Mouse (Mus musculus) gastrocnemius, adult 2 months (tissue): ENCODE results near the gene Ap4s1. TPM values are rescaled to one million over a fixed set of nuclear protein-coding genes. Genes with fewer than 3 reads are reported as not detected.

Source experiments
- DNase-seq: peaks from one replicate; pipeline ENCODE4 v3.0.0; 2022
- H3K27ac ChIP-seq: fragments of 200-600 bp; 2 replicates; pipeline ENCODE4 v1.8.1; 2022; ENCODE audit warnings: mild to moderate bottlenecking
- H3K4me3 ChIP-seq: fragments of 200-600 bp; 2 replicates; pipeline ENCODE4 v1.8.1; 2022; ENCODE audit warnings: mild to moderate bottlenecking, moderate library complexity
- CTCF ChIP-seq: fragments of 200-600 bp; IDR thresholded peaks from 2 replicates; pipeline ENCODE4 v1.8.1; 2022; ENCODE audit warnings: antibody characterized with exemption, mild to moderate bottlenecking, moderate library complexity
- intact Hi-C: fragments of 180-260 bp; cut with DNase I; formaldehyde crosslinking; loops from one replicate; pipeline ENCODE4 v1.15.1; 2025
- total RNA-seq, 2 experiments: library from RNA; stranded (reverse); gene quantifications; 2 replicates each; pipeline ENCODE4 v1.2.3; 2021

The Ap4s1 gene
- total RNA-seq, 2 experiments from 2014 or later = 60.2 to 61.3 TPM

- no peak for TF ChIP-seq CTCF
- peak overlapping the region; percentile 82 for H3K27ac ChIP-seq
- DNase-seq = peak; percentile 39
- intact Hi-C loops = no loop called here
- H3K4me3 ChIP-seq = peak overlapping the region; percentile 45
Measured at GRCm38 (mm10) chr12:51708941-51709686, 18.3 kb downstream of the Ap4s1 start.

GRCm38 (mm10) chr12:51709741-51710140 is 18.9 kb downstream of the Ap4s1 start:
- TF ChIP-seq CTCF = no peak
- DNase-seq = no peak
- H3K27ac ChIP-seq = peak overlapping the region; percentile 35; the same call in 1 of the 2 replicates
- H3K4me3 ChIP-seq = no peak overlapping the region
- intact Hi-C loops = no loop called here

- DNase-seq = no peak
- intact Hi-C loops = no loop called here
- TF ChIP-seq CTCF = no peak
Measured at GRCm38 (mm10) chr12:51710154-51710553, 19.3 kb downstream of the Ap4s1 start.

GRCm38 (mm10) chr12:51712685-51713084 is 21.9 kb downstream of the Ap4s1 start:
- intact Hi-C loops = no loop called here
- no peak overlapping the region for H3K4me3 ChIP-seq
- peak overlapping the region; percentile 64; the same call in 1 of the 2 replicates for H3K27ac ChIP-seq
- peak; percentile 42 for DNase-seq
- TF ChIP-seq CTCF = no peak

More at GRCm38 (mm10) chr12:51710154-51710553, 19.3 kb downstream of the Ap4s1 start:
- H3K4me3 ChIP-seq = no peak overlapping the region
- H3K27ac ChIP-seq = peak overlapping the region; percentile 35

- TF ChIP-seq CTCF = no peak
- Histone ChIP-seq H3K27ac (peak overlapping the region; percentile 87; the same call in 1 of the 2 replicates), H3K4me3 (no peak overlapping the region)
- intact Hi-C loops = no loop called here
- DNase-seq = no peak
Measured at GRCm38 (mm10) chr12:51718617-51719016, 27.8 kb downstream of the Ap4s1 start.

GRCm38 (mm10) chr12:51721836-51722235 is 31.0 kb downstream of the Ap4s1 start:
- no peak overlapping the region for H3K4me3 ChIP-seq
- DNase-seq = no peak
- no peak for TF ChIP-seq CTCF
- no peak overlapping the region for H3K27ac ChIP-seq
- intact Hi-C loops = no loop called here

GRCm38 (mm10) chr12:51729058-51729457 is 38.2 kb downstream of the Ap4s1 start:
- H3K4me3 ChIP-seq = peak overlapping the region; percentile 64
- intact Hi-C loops = no loop called here
- peak; percentile 69 for DNase-seq
- TF ChIP-seq CTCF = no peak
- peak overlapping the region; percentile 89 for H3K27ac ChIP-seq

GRCm38 (mm10) chr12:51729827-51730226 is 39.0 kb downstream of the Ap4s1 start:
- TF ChIP-seq CTCF = no peak
- Histone ChIP-seq H3K4me3 (no peak overlapping the region), H3K27ac (peak overlapping the region; percentile 89)
- no peak for DNase-seq
- intact Hi-C loops = no loop called here

- intact Hi-C loops = no loop called here
- Histone ChIP-seq H3K27ac (peak overlapping the region; percentile 72), H3K4me3 (peak overlapping the region; percentile 52)
- TF ChIP-seq CTCF = no peak
- peak; percentile 54 for DNase-seq
Measured at GRCm38 (mm10) chr12:51734605-51735211, 43.9 kb downstream of the Ap4s1 start.

- no peak overlapping the region for H3K4me3 ChIP-seq
- no peak for DNase-seq
- no peak for TF ChIP-seq CTCF
- intact Hi-C loops = no loop called here
- H3K27ac ChIP-seq = peak overlapping the region; percentile 72
Measured at GRCm38 (mm10) chr12:51735840-51736271, 45.0 kb downstream of the Ap4s1 start.

GRCm38 (mm10) chr12:51736381-51736780 is 45.5 kb downstream of the Ap4s1 start:
- TF ChIP-seq CTCF = no peak
- intact Hi-C loops = no loop called here
- no peak overlapping the region for H3K4me3 ChIP-seq
- H3K27ac ChIP-seq = peak overlapping the region; percentile 72
- no peak for DNase-seq

- intact Hi-C loops = no loop called here
- DNase-seq = no peak
- H3K27ac ChIP-seq = no peak overlapping the region; the same call in 1 of the 2 replicates
- no peak for TF ChIP-seq CTCF
- H3K4me3 ChIP-seq = no peak overlapping the region
Measured at GRCm38 (mm10) chr12:51736807-51737206, 46.0 kb downstream of the Ap4s1 start.

GRCm38 (mm10) chr12:51741690-51742089 is 50.9 kb downstream of the Ap4s1 start:
- H3K4me3 ChIP-seq = no peak overlapping the region
- H3K27ac ChIP-seq = no peak overlapping the region
- DNase-seq = peak; percentile 44
- intact Hi-C loops = loop anchor here (2.0 kb wide), 1 partner anchor 75 kb away; no protein-coding TSS in a partner anchor
- TF ChIP-seq CTCF = peak; percentile 88
